Mouse (Mus musculus) embryonic facial prominence, embryonic 11.5 days (tissue): ENCODE measurements around the gene 4921524J17Rik. TPM values are rescaled to one million over a fixed set of nuclear protein-coding genes. Genes with fewer than 3 reads are reported as not detected.

Experiments used
- ATAC-seq: fragments of 200-750 bp; cut with Nextera tagmentation; replicated peaks from 2 replicates; pipeline ENCODE4 v1.8.0; 2017; ENCODE audit warnings: low read depth; ENCODE audit not compliant: insufficient number of reproducible peaks, low FRiP score, low TSS enrichment
- DNase-seq: peaks from one replicate; pipeline ENCODE4 v3.0.0-alpha.2; 2015; ENCODE audit warnings: low spot score
- H3K27ac ChIP-seq: fragments of 300-500 bp; sonication (generic); replicated peaks from 2 replicates; pipeline ENCODE4 v1.5.1; 2014; ENCODE audit warnings: mild to moderate bottlenecking, low read depth, low read length, control low read depth
- H3K27me3 ChIP-seq: fragments of 300-500 bp; sonication (generic); 2 replicates; pipeline ENCODE4 v1.6.1; 2014; ENCODE audit warnings: mild to moderate bottlenecking, low read length, moderate library complexity, mixed read lengths; ENCODE audit not compliant: control insufficient read depth, insufficient read depth
- H3K36me3 ChIP-seq: fragments of 300-500 bp; sonication (generic); replicated peaks from 2 replicates; pipeline ENCODE4 v1.6.1; 2014; ENCODE audit warnings: low read depth, mild to moderate bottlenecking, low read length, moderate library complexity, mixed read lengths; ENCODE audit not compliant: control insufficient read depth, insufficient read depth
- H3K4me1 ChIP-seq: fragments of 300-500 bp; sonication (generic); 2 replicates; pipeline ENCODE4 v1.6.1; 2014; ENCODE audit warnings: low read length, mixed read lengths; ENCODE audit not compliant: control insufficient read depth, insufficient read depth
- H3K4me2 ChIP-seq: fragments of 300-500 bp; sonication (generic); 2 replicates; pipeline ENCODE4 v1.6.1; 2014; ENCODE audit warnings: low read depth, mild to moderate bottlenecking, control low read depth, low read length, moderate library complexity
- H3K4me3 ChIP-seq: fragments of 300-500 bp; sonication (generic); 2 replicates; pipeline ENCODE4 v1.5.1; 2014; ENCODE audit warnings: low read depth, low read length, control low read depth
- H3K9ac ChIP-seq: fragments of 300-500 bp; sonication (generic); replicated peaks from 2 replicates; pipeline ENCODE4 v1.6.1; 2014; ENCODE audit warnings: mild to moderate bottlenecking, control low read depth, low read length
- H3K9me3 ChIP-seq: fragments of 300-500 bp; sonication (generic); replicated peaks from 2 replicates; pipeline ENCODE4 v1.6.1; 2016; ENCODE audit warnings: mild to moderate bottlenecking, low read length, inconsistent platforms, mixed read lengths; ENCODE audit not compliant: control insufficient read depth
- WGBS: fragments of 180-500 bp; shearing (Covaris S2); extraction: QIAGEN DNeasy Blood & Tissue Kit; methylation state at CpG from one replicate; pipeline ENCODE4 v1.1.7; 2014; 5-methylcytosine and 5-hydroxymethylcytosine counted together
- polyA plus RNA-seq: library from polyadenylated mRNA; unstranded; fragments of >200 nt; fragmentation: Nextera tagmentation; extraction: Ambion mirVana; gene quantifications from 2 replicates; pipeline ENCODE4 v1.2.1, GENCODE M21; 2014

4921524J17Rik gene
- polyA plus RNA-seq, 1 experiment from 2014 or later: 65.5 TPM

DNA sequence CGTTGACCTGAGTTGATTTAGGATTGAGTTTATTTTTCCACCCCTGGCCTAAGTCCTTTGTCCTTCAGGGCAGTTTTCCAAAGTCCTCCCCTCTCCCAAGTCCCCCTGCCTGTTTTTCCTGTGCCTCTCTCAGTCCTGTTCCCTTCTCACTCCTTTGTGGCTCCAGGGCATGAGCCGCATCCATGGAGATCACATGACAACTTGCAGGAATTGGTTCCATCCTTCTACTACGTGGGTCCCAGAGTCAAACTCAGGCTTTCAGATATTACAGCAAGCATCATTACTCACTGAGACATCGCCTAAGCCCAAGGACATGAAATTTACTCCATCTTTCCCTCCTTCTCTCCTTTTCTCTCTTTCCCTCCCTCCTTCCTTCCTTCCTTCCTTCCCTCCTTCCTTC, 70.4 kb downstream of the 4921524J17Rik start:
- H3K9me3 ChIP-seq: no peaks in the 10 kb centered on the region
- WGBS: 64% methylated on average over 4 of the region's 4 CpGs
- no peak overlapping the region for H3K9ac ChIP-seq
- no peaks in the 10 kb centered on the region for H3K36me3 ChIP-seq
- H3K4me3 ChIP-seq: no peak overlapping the region
- no peak for ATAC-seq
- no peaks in the 10 kb centered on the region for H3K27me3 ChIP-seq
- no peak for DNase-seq
- H3K4me1 ChIP-seq: no peaks in the 10 kb centered on the region
- no peak overlapping the region for H3K27ac ChIP-seq
- no peak overlapping the region for H3K4me2 ChIP-seq

Other genes with a start within 250 kb of the 4921524J17Rik start
- not detected in 2 replicates for gene Olfr371, start 206.8 kb downstream of the 4921524J17Rik start, polyA plus RNA-seq
- gene Orc6, start 133.2 kb downstream of the 4921524J17Rik start, polyA plus RNA-seq: 158 and 166 TPM in 2 replicates
- gene Vps35, start 133.0 kb downstream of the 4921524J17Rik start, polyA plus RNA-seq: 176 and 187 TPM in 2 replicates
- gene Mylk3, start 46.5 kb downstream of the 4921524J17Rik start, polyA plus RNA-seq: 2.9 and 3.9 TPM in 2 replicates
- gene Gpt2, start 59.7 kb upstream of the 4921524J17Rik start, polyA plus RNA-seq: 58.2 and 62.2 TPM in 2 replicates
- 207 and 209 TPM in 2 replicates for gene Dnaja2, start 122.5 kb upstream of the 4921524J17Rik start, polyA plus RNA-seq